Mouse (Mus musculus) MEL (cell line): Measurements from ENCODE around the gene Hibadh. TPM values are rescaled to one million over a fixed set of nuclear protein-coding genes. Genes with fewer than 3 reads are reported as not detected.

Experiments
- DNase-seq: peaks from one replicate; pipeline ENCODE4 v3.0.0; 2011; ENCODE audit warnings: low read depth, low spot score
- H3K27ac ChIP-seq: 2 replicates; pipeline ENCODE4 v1.5.1; 2012; ENCODE audit warnings: low read depth, mild to moderate bottlenecking, control low read depth, low read length, moderate library complexity; ENCODE audit not compliant: control insufficient read depth
- H3K27me3 ChIP-seq, 2 experiments: fragments of 150-350 bp in 1 of 2; sonication (generic) in 1 of 2; 2 replicates each; pipeline ENCODE4 v1.6.1; 2012; ENCODE audit warnings: low read length in 2 of 2, mild to moderate bottlenecking in 2 of 2, improper control_type of control experiment in 1 of 2, moderate library complexity in 1 of 2; ENCODE audit not compliant: insufficient read depth in 2 of 2, control insufficient read depth in 1 of 2
- H3K36me3 ChIP-seq, 2 experiments: 2 replicates each; pipeline ENCODE4 v1.6.1; 2012 to 2014; ENCODE audit warnings: low read length in 2 of 2, improper control_type of control experiment in 1 of 2, inconsistent platforms in 1 of 2, mild to moderate bottlenecking in 1 of 2; ENCODE audit not compliant: insufficient read depth in 2 of 2, control insufficient read depth in 1 of 2
- H3K4me1 ChIP-seq, 2 experiments: fragments of 150-350 bp in 1 of 2; sonication (generic) in 1 of 2; 2 replicates each; pipeline ENCODE4 v1.6.1; 2012; ENCODE audit warnings: low read length in 2 of 2, improper control_type of control experiment in 1 of 2, mild to moderate bottlenecking in 1 of 2; ENCODE audit not compliant: insufficient read depth in 2 of 2, control insufficient read depth in 1 of 2
- H3K4me3 ChIP-seq, 2 experiments: fragments of 150-350 bp in 1 of 2; sonication (generic) in 1 of 2; 2 replicates each; pipeline ENCODE4 v1.5.1; 2012; ENCODE audit warnings: low read depth in 2 of 2, low read length in 2 of 2, mild to moderate bottlenecking in 2 of 2, moderate library complexity in 2 of 2, control low read depth in 1 of 2, improper control_type of control experiment in 1 of 2; ENCODE audit not compliant: control insufficient read depth in 1 of 2, insufficient read depth in 1 of 2
- H3K79me2 ChIP-seq: 2 replicates; pipeline ENCODE4 v1.6.1; 2012; ENCODE audit warnings: mild to moderate bottlenecking, low read length, moderate library complexity; ENCODE audit not compliant: control insufficient read depth, poor library complexity, insufficient read depth
- H3K9ac ChIP-seq: 2 replicates; pipeline ENCODE4 v1.6.1; 2012; ENCODE audit warnings: low read depth, mild to moderate bottlenecking, control low read depth, low read length, moderate library complexity; ENCODE audit not compliant: control insufficient read depth, poor library complexity, severe bottlenecking
- H3K9me3 ChIP-seq: fragments of 150-350 bp; sonication (generic); replicated peaks from 2 replicates; pipeline ENCODE4 v1.6.1; 2012; ENCODE audit warnings: mild to moderate bottlenecking, low read length, improper control_type of control experiment, moderate library complexity; ENCODE audit not compliant: insufficient read depth
- CHD2 ChIP-seq: IDR thresholded peaks from 2 replicates; pipeline ENCODE4 v1.6.1; 2011; ENCODE audit warnings: low read length, improper control_type of control experiment
- GATA1 ChIP-seq: IDR thresholded peaks from 2 replicates; pipeline ENCODE4 v1.6.1; 2011; ENCODE audit warnings: low read depth, low read length, improper control_type of control experiment
- JUND ChIP-seq: IDR thresholded peaks from 2 replicates; pipeline ENCODE4 v1.6.1; 2011; ENCODE audit warnings: low read depth, mild to moderate bottlenecking, improper control_type of control experiment, low read length
- MAZ ChIP-seq: IDR thresholded peaks from 2 replicates; pipeline ENCODE4 v1.6.1; 2012; ENCODE audit warnings: low read depth, mild to moderate bottlenecking, inconsistent platforms, low read length, improper control_type of control experiment
- MXI1 ChIP-seq: IDR thresholded peaks from 2 replicates; pipeline ENCODE4 v1.6.1; 2011; ENCODE audit warnings: mild to moderate bottlenecking, low read depth, low read length, improper control_type of control experiment
- MYC ChIP-seq: IDR thresholded peaks from 2 replicates; pipeline ENCODE4 v1.6.1; 2011; ENCODE audit warnings: low read depth, mild to moderate bottlenecking, low read length, improper control_type of control experiment, moderate library complexity
- NELFE ChIP-seq: IDR thresholded peaks from 2 replicates; pipeline ENCODE4 v1.6.1; 2011; ENCODE audit warnings: low read depth, low read length, improper control_type of control experiment
- NRF1 ChIP-seq: IDR thresholded peaks from 2 replicates; pipeline ENCODE4 v1.6.1; 2014; ENCODE audit warnings: low read depth, mild to moderate bottlenecking, inconsistent platforms, low read length, improper control_type of control experiment, moderate library complexity; ENCODE audit not compliant: poor library complexity, insufficient read depth, severe bottlenecking
- POLR2A ChIP-seq, 2 experiments: IDR thresholded peaks; 2 replicates each; pipeline ENCODE4 v1.6.1; 2011 to 2012; ENCODE audit warnings: low read length in 2 of 2, mild to moderate bottlenecking in 2 of 2, control low read depth in 1 of 2, improper control_type of control experiment in 1 of 2, low read depth in 1 of 2, moderate library complexity in 1 of 2; ENCODE audit not compliant: control insufficient read depth in 1 of 2, insufficient read depth in 1 of 2, poor library complexity in 1 of 2
- POLR2AphosphoS2 ChIP-seq: IDR thresholded peaks from 2 replicates; pipeline ENCODE4 v1.6.1; 2011; ENCODE audit warnings: low read length, improper control_type of control experiment
- RAD21 ChIP-seq: IDR thresholded peaks from 2 replicates; pipeline ENCODE4 v1.6.1; 2011; ENCODE audit warnings: mild to moderate bottlenecking, low read depth, low read length, improper control_type of control experiment
- TAL1 ChIP-seq: IDR thresholded peaks from 2 replicates; pipeline ENCODE4 v1.6.1; 2012; ENCODE audit warnings: mild to moderate bottlenecking, inconsistent platforms, low read length, moderate library complexity, mixed read lengths
- TCF12 ChIP-seq: IDR thresholded peaks from 2 replicates; pipeline ENCODE4 v1.6.1; 2014; ENCODE audit warnings: low read depth, mild to moderate bottlenecking, inconsistent platforms, low read length, improper control_type of control experiment, moderate library complexity
- UBTF ChIP-seq: IDR thresholded peaks from 2 replicates; pipeline ENCODE4 v1.6.1; 2012; ENCODE audit warnings: low read depth, mild to moderate bottlenecking, inconsistent platforms, low read length, improper control_type of control experiment, moderate library complexity, borderline replicate concordance; ENCODE audit not compliant: insufficient read depth
- ZKSCAN1 ChIP-seq: IDR thresholded peaks from 2 replicates; pipeline ENCODE4 v1.6.1; 2012; ENCODE audit warnings: low read depth, mild to moderate bottlenecking, inconsistent platforms, low read length, improper control_type of control experiment, moderate library complexity
- ZMIZ1 ChIP-seq: IDR thresholded peaks from 2 replicates; pipeline ENCODE4 v1.6.1; 2012; ENCODE audit warnings: low read depth, mild to moderate bottlenecking, inconsistent platforms, low read length, improper control_type of control experiment, moderate library complexity
- polyA plus RNA-seq, 2 experiments: library from polyadenylated mRNA; stranded (reverse) in 1 of 2; unstranded in 1 of 2; fragments of >175 nt in 1 of 2; fragments of >200 nt in 1 of 2; gene quantifications; 2 replicates each; pipeline versions ENCODE4 v1.2.1 to v1.2.4; 2012; ENCODE audit warnings: low replicate concordance in 2 of 2, low read depth in 1 of 2; ENCODE audit not compliant: insufficient read length in 2 of 2, insufficient read depth in 1 of 2, missing spikeins in 1 of 2
- total RNA-seq: library from RNA; depleted of rRNA; stranded (reverse); fragments of 300-350 nt; gene quantifications from 2 replicates; pipeline ENCODE4 v1.2.3, GENCODE M21; 2012

The Hibadh gene
- total and polyA plus RNA-seq, 3 experiments = 31.2 to 39.3 TPM; not detected in 1

- TF ChIP-seq ZKSCAN1 = no peak
Measured at GRCm38 (mm10) chr6:52626735-52627134, 13.5 kb downstream of the Hibadh start (continued).

DNA sequence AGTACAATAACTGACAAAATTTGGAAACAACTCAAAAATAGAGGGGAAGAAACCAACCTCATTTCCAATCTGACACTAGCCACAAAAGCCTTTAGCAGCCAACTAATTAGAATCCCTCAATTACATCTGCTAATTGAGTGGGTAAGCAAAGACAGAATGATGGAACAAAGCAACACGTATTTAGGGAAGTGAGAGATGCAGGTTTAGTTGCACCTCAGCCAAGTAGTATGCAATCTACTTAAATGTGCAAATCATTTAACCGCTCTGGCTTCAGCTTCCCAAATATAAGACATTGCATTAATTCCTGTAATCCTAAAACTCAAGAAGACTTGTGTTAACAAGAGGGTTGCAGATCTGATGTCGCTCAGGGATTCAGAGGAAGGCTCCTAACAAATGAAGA is 16.4 kb downstream of the Hibadh start:
- Histone ChIP-seq H3K27ac (no peak overlapping the region), H3K4me3 (no peak overlapping the region), H3K9ac (no peak overlapping the region), H3K27me3 (no peaks in the 10 kb centered on the region), H3K36me3 (peaks cover 2 to 28% of the 10 kb centered on the region in 2 experiments), H3K4me1 (peaks cover 11 to 19% of the 10 kb centered on the region in 2 experiments), H3K79me2 (no peaks in the 10 kb centered on the region), H3K9me3 (no peaks in the 10 kb centered on the region)
- no peak for TF ChIP-seq CHD2
- TF ChIP-seq MYC = no peak
- no peak for TF ChIP-seq TCF12
- TF ChIP-seq TAL1 = no peak
- TF ChIP-seq POLR2AphosphoS2 = no peak
- TF ChIP-seq POLR2A (IDR thresholded peaks at IDR 0.05; ENCODE audit: control insufficient read depth in 1 of 2, insufficient read depth in 1 of 2, low read depth in 1 of 2, low read length in 2 of 2, poor library complexity in 1 of 2) = no peak
- no peak for TF ChIP-seq MAZ
- no peak for TF ChIP-seq NELFE
- TF ChIP-seq ZMIZ1 = no peak
- no peak for TF ChIP-seq MXI1
- no peak for TF ChIP-seq JUND
- no peak for TF ChIP-seq GATA1
- TF ChIP-seq RAD21 = no peak
- no peak for DNase-seq

GRCm38 (mm10) chr6:52621731-52622480 is 18.3 kb downstream of the Hibadh start:
- Histone ChIP-seq H3K27ac (no peak overlapping the region), H3K36me3 (peaks cover 4 to 15% of the 10 kb centered on the region in 2 experiments), H3K9me3 (no peaks in the 10 kb centered on the region), H3K9ac (no peak overlapping the region), H3K4me3 (no peak overlapping the region), H3K4me1 (peaks cover 11 to 12% of the 10 kb centered on the region in 2 experiments), H3K27me3 (no peaks in the 10 kb centered on the region), H3K79me2 (no peaks in the 10 kb centered on the region)
- no peak for DNase-seq
- no peak for TF ChIP-seq NRF1
- no peak for TF ChIP-seq UBTF
